Mouse (Mus musculus): ENCODE data around the gene Nfatc2ip.

Nfatc2ip gene

DNA sequence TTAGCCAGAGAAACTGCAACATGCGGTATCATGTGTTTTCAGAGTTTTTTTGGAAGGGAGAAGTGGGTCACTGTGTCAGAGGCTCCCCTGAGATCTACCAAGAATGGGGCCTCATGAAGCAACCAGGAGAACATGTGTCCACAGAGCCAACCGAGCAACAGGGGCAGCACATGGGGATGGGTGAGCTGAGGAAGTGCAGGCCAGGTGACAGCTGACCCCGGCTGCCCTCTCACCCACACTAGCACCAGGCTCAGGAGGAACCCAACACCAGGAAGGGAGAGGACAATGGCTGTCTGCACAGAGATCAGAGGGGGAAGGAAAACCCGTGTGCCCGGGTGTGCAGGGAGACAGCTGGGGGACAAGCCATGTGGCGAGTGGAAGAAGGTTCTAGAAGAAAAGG lies 22.0 kb downstream of the Nfatc2ip start:
- H3K9me3 ChIP-seq (ENCODE audit: low read length) = no peaks in the 10 kb centered on the region
- peak overlapping the region; percentile 57; the same call in 1 of the 2 replicates for H3K4me3 ChIP-seq (replicated peaks; ENCODE audit: low read length)
- H3K36me3 ChIP-seq (ENCODE audit: insufficient read depth, low read length) = peaks cover 70% of the 10 kb centered on the region
- H3K4me1 ChIP-seq (replicated peaks; ENCODE audit: low read depth, low read length) = peaks cover 84% of the 10 kb centered on the region
- no peaks in the 10 kb centered on the region for H3K27me3 ChIP-seq (ENCODE audit: insufficient read depth, low read length)
- no peak for TF ChIP-seq NANOG (IDR thresholded peaks at IDR 0.05; ENCODE audit: borderline replicate concordance, low read length)
- no peak for TF ChIP-seq CTCF (conservative IDR thresholded peaks at IDR 0.05; ENCODE audit: low read length)
- no peak for TF ChIP-seq POU5F1 (IDR thresholded peaks at IDR 0.05; ENCODE audit: borderline replicate concordance, low read length)

DNA sequence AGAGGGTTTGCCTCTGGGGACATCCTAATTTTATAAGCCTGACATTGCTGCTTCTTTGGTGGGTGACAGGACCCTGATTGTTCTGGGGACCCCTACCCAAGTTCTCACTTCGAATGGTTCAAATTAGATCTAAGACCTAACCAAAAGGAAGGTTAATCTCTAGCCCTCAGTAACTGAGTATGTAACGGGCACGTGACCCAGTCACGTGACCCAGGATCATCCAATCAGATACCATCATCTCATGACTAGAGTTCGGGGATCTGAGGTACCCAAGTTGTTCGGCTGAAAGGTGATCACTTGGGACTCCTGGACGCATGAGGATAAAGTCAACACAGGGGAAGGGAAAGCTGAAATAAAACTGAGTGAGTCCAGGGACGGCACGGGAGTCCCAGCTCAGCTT lies 23.5 kb downstream of the Nfatc2ip start:
- Histone ChIP-seq H3K4me1 (replicated peaks; ENCODE audit: low read depth, low read length) (peaks cover 93% of the 10 kb centered on the region), H3K36me3 (ENCODE audit: insufficient read depth, low read length) (peaks cover 75% of the 10 kb centered on the region), H3K27me3 (ENCODE audit: insufficient read depth, low read length) (peaks cover 5% of the 10 kb centered on the region), H3K4me3 (replicated peaks; ENCODE audit: low read length) (peak overlapping the region; percentile 57), H3K9me3 (ENCODE audit: low read length) (no peaks in the 10 kb centered on the region)
- TF ChIP-seq NANOG (IDR thresholded peaks at IDR 0.05; ENCODE audit: borderline replicate concordance, low read length) (no peak), CTCF (conservative IDR thresholded peaks at IDR 0.05; ENCODE audit: low read length) (no peak), POU5F1 (IDR thresholded peaks at IDR 0.05; ENCODE audit: borderline replicate concordance, low read length) (no peak)

GRCm38 (mm10) chr7:126369393-126369792 lies 27.1 kb downstream of the Nfatc2ip start, which contains the start of gene Lat:
Gene Lat (minus strand): TSS chr7:126369570.
- no peak for TF ChIP-seq POU5F1 (IDR thresholded peaks at IDR 0.05; ENCODE audit: borderline replicate concordance, low read length)
- TF ChIP-seq CTCF (conservative IDR thresholded peaks at IDR 0.05; ENCODE audit: low read length) = no peak
- TF ChIP-seq NANOG (IDR thresholded peaks at IDR 0.05; ENCODE audit: borderline replicate concordance, low read length) = no peak

GRCm38 (mm10) chr7:126368367-126368766 lies 28.2 kb downstream of the Nfatc2ip start:
- peak overlapping the region; percentile 81 for H3K4me3 ChIP-seq (replicated peaks; ENCODE audit: low read length)
- peaks cover 54% of the 10 kb centered on the region for H3K4me1 ChIP-seq (replicated peaks; ENCODE audit: low read depth, low read length)
- TF ChIP-seq POU5F1 (IDR thresholded peaks at IDR 0.05; ENCODE audit: borderline replicate concordance, low read length) (no peak), NANOG (IDR thresholded peaks at IDR 0.05; ENCODE audit: borderline replicate concordance, low read length) (no peak), CTCF (conservative IDR thresholded peaks at IDR 0.05; ENCODE audit: low read length) (no peak)
- H3K27me3 ChIP-seq (ENCODE audit: insufficient read depth, low read length) = peaks cover 5% of the 10 kb centered on the region
- H3K36me3 ChIP-seq (ENCODE audit: insufficient read depth, low read length) = peaks cover 57% of the 10 kb centered on the region
- H3K9me3 ChIP-seq (ENCODE audit: low read length) = no peaks in the 10 kb centered on the region

More at GRCm38 (mm10) chr7:126369393-126369792, 27.1 kb downstream of the Nfatc2ip start, which contains the start of gene Lat:
- H3K4me3 ChIP-seq (replicated peaks; ENCODE audit: low read length) = peak within 1 kb of the TSS; percentile 81
- H3K36me3 ChIP-seq (ENCODE audit: insufficient read depth, low read length) = peaks cover 58% of the 10 kb centered on the region
- H3K27me3 ChIP-seq (ENCODE audit: insufficient read depth, low read length) = peaks cover 5% of the 10 kb centered on the region
- H3K9me3 ChIP-seq (ENCODE audit: low read length) = no peaks in the 10 kb centered on the region
- H3K4me1 ChIP-seq (replicated peaks; ENCODE audit: low read depth, low read length) = peaks cover 64% of the 10 kb centered on the region

GRCm38 (mm10) chr7:126367636-126368035 lies 28.9 kb downstream of the Nfatc2ip start:
- Histone ChIP-seq H3K4me3 (replicated peaks; ENCODE audit: low read length) (no peak overlapping the region), H3K4me1 (replicated peaks; ENCODE audit: low read depth, low read length) (peaks cover 52% of the 10 kb centered on the region), H3K9me3 (ENCODE audit: low read length) (no peaks in the 10 kb centered on the region), H3K27me3 (ENCODE audit: insufficient read depth, low read length) (peaks cover 5% of the 10 kb centered on the region), H3K36me3 (ENCODE audit: insufficient read depth, low read length) (peaks cover 54% of the 10 kb centered on the region)
- TF ChIP-seq CTCF (conservative IDR thresholded peaks at IDR 0.05; ENCODE audit: low read length) (no peak), NANOG (IDR thresholded peaks at IDR 0.05; ENCODE audit: borderline replicate concordance, low read length) (no peak), POU5F1 (IDR thresholded peaks at IDR 0.05; ENCODE audit: borderline replicate concordance, low read length) (no peak)

DNA sequence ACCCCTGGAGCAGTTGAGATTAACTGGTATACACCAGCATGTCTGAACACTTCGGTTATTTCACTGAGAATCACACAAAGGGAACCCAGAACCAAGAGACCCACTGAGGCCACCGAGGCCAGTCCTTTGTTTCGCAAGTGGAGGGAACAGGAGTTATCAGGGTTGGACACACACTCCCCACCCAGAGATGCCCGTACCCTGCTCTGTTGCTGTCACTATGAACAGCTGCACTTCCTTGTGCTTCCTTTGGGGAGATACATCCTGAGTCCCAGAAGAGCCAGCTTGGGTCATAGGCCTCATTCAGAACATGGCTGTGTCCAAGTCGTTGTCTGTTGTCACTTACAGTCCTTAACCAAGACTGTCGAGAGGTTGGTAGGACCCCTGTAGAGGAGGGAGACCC lies 33.5 kb downstream of the Nfatc2ip start:
- Histone ChIP-seq H3K4me1 (replicated peaks; ENCODE audit: low read depth, low read length) (peaks cover 34% of the 10 kb centered on the region), H3K36me3 (ENCODE audit: insufficient read depth, low read length) (peaks cover 18% of the 10 kb centered on the region), H3K4me3 (replicated peaks; ENCODE audit: low read length) (no peak overlapping the region), H3K9me3 (ENCODE audit: low read length) (no peaks in the 10 kb centered on the region), H3K27me3 (ENCODE audit: insufficient read depth, low read length) (peaks cover 16% of the 10 kb centered on the region)
- TF ChIP-seq CTCF (conservative IDR thresholded peaks at IDR 0.05; ENCODE audit: low read length) (no peak), NANOG (IDR thresholded peaks at IDR 0.05; ENCODE audit: borderline replicate concordance, low read length) (no peak), POU5F1 (IDR thresholded peaks at IDR 0.05; ENCODE audit: borderline replicate concordance, low read length) (no peak)

- Histone ChIP-seq H3K36me3 (ENCODE audit: insufficient read depth, low read length) (peaks cover 10% of the 10 kb centered on the region), H3K4me3 (replicated peaks; ENCODE audit: low read length) (no peak overlapping the region), H3K27me3 (ENCODE audit: insufficient read depth, low read length) (peaks cover 16% of the 10 kb centered on the region), H3K9me3 (ENCODE audit: low read length) (no peaks in the 10 kb centered on the region), H3K4me1 (replicated peaks; ENCODE audit: low read depth, low read length) (peaks cover 68% of the 10 kb centered on the region)
- no peak for TF ChIP-seq POU5F1 (IDR thresholded peaks at IDR 0.05; ENCODE audit: borderline replicate concordance, low read length)
- no peak for TF ChIP-seq NANOG (IDR thresholded peaks at IDR 0.05; ENCODE audit: borderline replicate concordance, low read length)
- no peak for TF ChIP-seq CTCF (conservative IDR thresholded peaks at IDR 0.05; ENCODE audit: low read length)
Observed at GRCm38 (mm10) chr7:126359049-126359448, 37.5 kb downstream of the Nfatc2ip start.

DNA sequence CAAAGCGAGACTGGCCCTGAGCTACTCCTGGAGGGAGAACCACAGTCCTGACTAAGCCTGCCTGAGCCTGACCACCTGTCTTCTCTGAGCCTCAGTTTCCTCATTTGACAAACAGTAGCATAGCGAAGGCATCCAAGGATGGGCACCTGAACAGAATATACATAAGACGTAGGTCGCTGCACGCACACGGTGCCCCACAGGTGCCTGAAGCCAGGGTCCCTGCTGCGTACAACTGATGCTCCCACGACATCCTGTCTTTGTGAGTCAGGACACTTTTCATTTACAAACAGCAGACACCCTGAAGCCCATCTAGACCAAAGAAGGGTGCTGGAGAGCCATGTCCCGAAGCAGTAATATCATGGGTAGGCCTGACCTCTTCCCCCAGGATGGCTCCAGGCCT lies 38.1 kb downstream of the Nfatc2ip start:
- TF ChIP-seq CTCF (conservative IDR thresholded peaks at IDR 0.05; ENCODE audit: low read length) (no peak), NANOG (IDR thresholded peaks at IDR 0.05; ENCODE audit: borderline replicate concordance, low read length) (no peak), POU5F1 (IDR thresholded peaks at IDR 0.05; ENCODE audit: borderline replicate concordance, low read length) (no peak)
- 0 out of 2 replicates have a peak, but pooled peaks cover 4% of the 10 kb centered on the region for H3K36me3 ChIP-seq (ENCODE audit: insufficient read depth, low read length)
- H3K27me3 ChIP-seq (ENCODE audit: insufficient read depth, low read length) = peaks cover 16% of the 10 kb centered on the region
- peaks cover 69% of the 10 kb centered on the region for H3K4me1 ChIP-seq (replicated peaks; ENCODE audit: low read depth, low read length)
- H3K9me3 ChIP-seq (ENCODE audit: low read length) = no peaks in the 10 kb centered on the region
- no peak overlapping the region for H3K4me3 ChIP-seq (replicated peaks; ENCODE audit: low read length)

- TF ChIP-seq POU5F1 (IDR thresholded peaks at IDR 0.05; ENCODE audit: borderline replicate concordance, low read length) (no peak), CTCF (conservative IDR thresholded peaks at IDR 0.05; ENCODE audit: low read length) (no peak), NANOG (IDR thresholded peaks at IDR 0.05; ENCODE audit: borderline replicate concordance, low read length) (no peak)
- H3K9me3 ChIP-seq (ENCODE audit: low read length) = no peaks in the 10 kb centered on the region
- peaks cover 68% of the 10 kb centered on the region for H3K4me1 ChIP-seq (replicated peaks; ENCODE audit: low read depth, low read length)
- 0 out of 2 replicates have a peak, but pooled peaks cover under 1% of the 10 kb centered on the region for H3K36me3 ChIP-seq (ENCODE audit: insufficient read depth, low read length)
- peaks cover 16% of the 10 kb centered on the region for H3K27me3 ChIP-seq (ENCODE audit: insufficient read depth, low read length)
- H3K4me3 ChIP-seq (replicated peaks; ENCODE audit: low read length) = no peak overlapping the region
Observed at GRCm38 (mm10) chr7:126357838-126358237, 38.7 kb downstream of the Nfatc2ip start.
